Mouse (Mus musculus) spleen, embryonic (tissue): ENCODE results near the gene Rad9a.

Experiments used
- CTCF ChIA-PET: fragments of 350-600 bp; sonication (Branson Sonifier 250); formaldehyde crosslinking; loops from one replicate; lab custom pipeline; 2022; lab: Charles Lee

Rad9a gene

GRCm38 (mm10) chr19:4196048-4196447, 5.4 kb downstream of the Rad9a start:
- CTCF ChIA-PET, result interaction anchor here (1.0 kb wide), 1 partner anchor 27 kb away, joined by 3 read pairs; no protein-coding TSS in a partner anchor

- CTCF ChIA-PET, result no interaction called here
Measured at GRCm38 (mm10) chr19:4194776-4195650, 6.4 kb downstream of the Rad9a start.

- CTCF ChIA-PET, result no interaction called here
Measured at GRCm38 (mm10) chr19:4194021-4194724, 7.3 kb downstream of the Rad9a start.

- CTCF ChIA-PET, result no interaction called here
Measured at GRCm38 (mm10) chr19:4193129-4193528, 8.3 kb downstream of the Rad9a start.

GRCm38 (mm10) chr19:4192251-4192985, 9.0 kb downstream of the Rad9a start:
- CTCF ChIA-PET, result interaction anchor here (0.6 to 1.1 kb wide), 3 partner anchors 15 to 143 kb away, joined by 3 to 14 read pairs (median 5); partner anchors contain the start of gene Ptprcap

GRCm38 (mm10) chr19:4191528-4192250, 9.8 kb downstream of the Rad9a start, which contains the start of gene Ppp1ca:
TSS of gene Ppp1ca (plus strand) at chr19:4192065.
- CTCF ChIA-PET, result interaction anchor here (0.6 to 1.1 kb wide), 4 partner anchors 15 to 144 kb away, joined by 3 to 14 read pairs (median 4); partner anchors contain the start of gene Ptprcap

GRCm38 (mm10) chr19:4190831-4191334, 10.6 kb downstream of the Rad9a start, which contains the start of gene Tbc1d10c:
TSS of gene Tbc1d10c (minus strand) at chr19:4191284.
- CTCF ChIA-PET, result interaction anchor here (0.8 kb wide), 2 partner anchors 13 to 36 kb away, joined by 3 read pairs; no protein-coding TSS in a partner anchor

GRCm38 (mm10) chr19:4189051-4189620, 12.3 kb downstream of the Rad9a start:
- CTCF ChIA-PET, result interaction anchor here (0.5 to 1.1 kb wide), 2 partner anchors 51 to 484 kb away, joined by 3 to 4 read pairs; no protein-coding TSS in a partner anchor

GRCm38 (mm10) chr19:4187303-4187702, 14.2 kb downstream of the Rad9a start:
- CTCF ChIA-PET, result interaction anchor here (0.6 to 1.5 kb wide), 4 partner anchors 30 to 862 kb away, joined by 3 to 4 read pairs (median 4); no protein-coding TSS in a partner anchor

GRCm38 (mm10) chr19:4184976-4185975, 16.2 kb downstream of the Rad9a start:
- CTCF ChIA-PET, result interaction anchor here (0.6 to 1.7 kb wide), 5 partner anchors 12 to 119 kb away, joined by 3 to 7 read pairs (median 3); no protein-coding TSS in a partner anchor

- CTCF ChIA-PET, result no interaction called here
Measured at GRCm38 (mm10) chr19:4183689-4184088, 17.8 kb downstream of the Rad9a start.

- CTCF ChIA-PET, result no interaction called here
Measured at GRCm38 (mm10) chr19:4181892-4182291, 19.6 kb downstream of the Rad9a start.

GRCm38 (mm10) chr19:4180411-4180810, 21.1 kb downstream of the Rad9a start:
- CTCF ChIA-PET, result no interaction called here

- CTCF ChIA-PET, result interaction anchor here (0.7 kb wide), 1 partner anchor 20 kb away, joined by 3 read pairs; no protein-coding TSS in a partner anchor
Measured at GRCm38 (mm10) chr19:4175368-4175947, 26.0 kb downstream of the Rad9a start, which contains the start of gene Carns1. TSS of gene Carns1 (minus strand) at chr19:4175479.

- CTCF ChIA-PET, result no interaction called here
Measured at GRCm38 (mm10) chr19:4172925-4173324, 28.5 kb downstream of the Rad9a start.

GRCm38 (mm10) chr19:4171393-4172290, 29.8 kb downstream of the Rad9a start:
- CTCF ChIA-PET, result no interaction called here
